Mouse (Mus musculus) brain, embryonic 18.5 days (tissue): ENCODE data around the gene Ercc5.

Experiments
- DNase-seq: peaks from one replicate; pipeline ENCODE4 v3.0.0-alpha.2; 2012; ENCODE audit warnings: low read depth, low spot score

Gene Ercc5

DNA sequence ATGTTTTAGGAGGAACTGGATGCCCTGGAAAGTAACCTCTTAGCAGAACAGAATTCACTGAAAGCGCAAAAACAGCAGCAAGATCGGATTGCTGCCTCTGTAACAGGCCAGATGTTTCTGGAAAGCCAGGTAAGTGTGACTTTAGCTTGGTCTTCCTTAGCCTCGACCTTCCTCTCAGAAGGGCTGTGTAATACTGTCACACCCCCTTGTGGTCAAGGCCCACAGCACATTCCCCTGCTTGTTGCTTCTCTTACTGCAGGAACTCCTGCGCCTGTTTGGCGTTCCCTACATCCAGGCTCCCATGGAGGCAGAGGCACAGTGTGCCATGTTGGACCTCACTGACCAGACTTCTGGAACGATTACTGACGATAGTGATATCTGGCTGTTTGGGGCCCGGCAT lies 26.4 kb downstream of the Ercc5 start:
- DNase-seq: no peak

DNA sequence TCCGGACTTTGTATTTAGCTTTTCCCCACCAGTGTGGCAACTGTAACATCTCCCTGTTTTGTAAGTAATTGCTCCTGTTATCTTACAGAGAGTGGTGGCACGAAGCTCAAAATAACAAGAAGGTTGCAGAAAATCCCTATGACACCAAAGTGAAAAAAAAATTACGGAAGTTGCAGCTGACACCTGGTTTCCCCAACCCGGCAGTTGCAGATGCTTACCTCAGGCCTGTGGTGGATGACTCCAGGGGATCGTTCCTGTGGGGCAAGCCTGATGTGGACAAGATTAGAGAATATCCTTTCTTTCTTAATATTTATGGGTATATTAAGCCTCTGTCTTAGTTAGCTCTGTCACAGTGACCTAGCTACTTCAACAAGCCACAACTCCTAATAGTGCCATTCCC lies 30.5 kb downstream of the Ercc5 start:
- no peak for DNase-seq

DNA sequence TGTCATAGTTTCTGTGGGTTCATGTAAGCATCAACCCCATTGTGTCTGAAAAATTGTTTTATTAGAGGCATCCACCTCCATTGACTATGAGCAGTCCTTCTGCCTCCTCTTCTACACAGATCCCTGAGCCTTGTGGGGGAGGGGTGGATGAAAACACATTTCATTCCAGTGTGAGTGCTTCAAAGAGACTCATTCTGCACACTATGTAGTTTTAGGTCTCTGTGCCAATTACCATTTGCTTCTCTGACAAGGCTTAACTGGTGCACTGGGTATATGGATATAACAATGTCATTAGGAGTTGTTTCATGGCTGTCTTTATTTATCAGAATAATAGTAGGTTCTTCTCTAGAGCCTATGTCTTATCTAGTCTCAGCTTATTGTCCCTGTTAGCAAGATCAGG lies 38.9 kb downstream of the Ercc5 start:
- DNase-seq: no peak

DNA sequence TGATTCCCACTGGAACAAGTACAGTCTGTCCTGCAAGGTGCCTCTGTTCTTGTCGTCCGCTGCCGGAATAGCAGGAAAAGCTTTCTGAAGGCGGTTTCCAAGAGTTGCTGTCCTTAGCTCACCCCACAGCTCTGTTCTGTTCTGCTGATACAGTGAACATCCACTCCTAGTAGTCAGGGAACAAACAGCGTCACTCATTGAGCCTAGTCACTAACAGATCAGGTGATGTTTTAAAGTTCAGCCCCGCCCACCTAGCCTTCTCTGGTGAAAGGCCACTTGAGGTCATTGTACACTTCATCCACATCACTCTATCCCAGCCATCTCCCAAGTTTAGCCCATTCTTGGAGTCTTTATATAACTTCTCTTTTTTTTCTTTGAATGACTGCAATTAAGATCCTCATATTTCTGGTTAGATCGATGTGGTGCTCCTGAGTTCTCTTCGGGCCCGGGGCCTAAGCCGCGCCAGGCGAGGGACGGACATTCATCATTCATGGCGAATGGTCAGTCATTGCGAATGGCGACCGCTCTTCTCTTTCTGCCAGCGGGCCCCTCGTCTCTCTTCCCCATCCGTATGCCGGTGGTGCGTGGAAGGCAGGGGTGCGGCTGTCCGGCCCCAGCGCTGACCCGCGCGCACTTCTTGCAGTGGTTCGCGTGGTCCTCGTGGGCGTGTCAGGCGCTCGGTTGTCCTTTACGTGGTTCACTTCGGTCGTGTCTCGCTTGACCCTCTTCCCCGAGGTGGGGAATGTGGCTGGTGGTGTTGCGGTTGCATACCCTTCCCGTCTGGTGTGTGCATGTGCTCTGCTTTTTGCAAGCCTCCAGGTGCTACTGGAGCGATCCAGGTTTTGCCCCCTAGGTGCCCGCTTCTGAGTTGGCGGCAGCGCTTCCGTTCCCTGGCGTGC lies 51.0 kb downstream of the Ercc5 start:
- DNase-seq: no peak

DNA sequence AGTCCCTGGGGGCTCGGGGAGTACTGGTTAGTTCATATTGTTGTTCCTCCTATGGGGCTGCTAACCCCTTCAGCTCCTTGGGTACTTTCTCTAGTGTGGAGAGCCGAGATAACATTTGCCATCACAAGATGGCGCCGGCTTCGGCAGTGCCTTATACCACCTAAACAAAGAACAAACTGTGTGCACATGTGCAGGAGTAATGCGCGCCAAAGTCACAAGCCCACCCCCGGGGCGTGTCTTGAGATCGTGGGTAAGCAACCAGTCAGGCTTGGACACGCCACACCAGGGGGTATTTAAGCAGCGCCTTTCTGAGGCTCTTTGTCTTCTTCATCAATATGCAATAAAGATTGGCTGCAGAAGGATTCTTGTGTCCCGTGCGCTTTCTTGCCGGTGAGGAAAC lies 55.3 kb downstream of the Ercc5 start:
- no peak for DNase-seq

DNA sequence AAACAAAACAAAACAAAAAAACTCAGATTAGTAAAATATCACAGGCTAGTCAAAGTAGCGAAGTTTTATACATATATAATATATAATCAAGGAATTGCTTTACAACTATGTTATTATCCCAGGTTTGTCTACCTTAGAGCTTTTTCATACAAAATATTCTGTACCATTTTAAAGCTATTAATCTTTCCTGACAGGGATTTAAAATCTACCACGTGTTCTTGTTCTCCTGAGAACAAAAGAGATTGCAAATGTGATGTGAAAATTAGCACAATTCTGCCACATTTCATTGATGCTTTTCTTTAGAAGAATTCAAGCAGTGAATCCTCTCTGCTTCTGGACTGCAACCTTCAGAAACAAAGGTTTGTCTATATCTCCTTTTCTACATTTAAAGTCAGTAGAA lies 66.9 kb downstream of the Ercc5 start:
- DNase-seq: no peak

DNA sequence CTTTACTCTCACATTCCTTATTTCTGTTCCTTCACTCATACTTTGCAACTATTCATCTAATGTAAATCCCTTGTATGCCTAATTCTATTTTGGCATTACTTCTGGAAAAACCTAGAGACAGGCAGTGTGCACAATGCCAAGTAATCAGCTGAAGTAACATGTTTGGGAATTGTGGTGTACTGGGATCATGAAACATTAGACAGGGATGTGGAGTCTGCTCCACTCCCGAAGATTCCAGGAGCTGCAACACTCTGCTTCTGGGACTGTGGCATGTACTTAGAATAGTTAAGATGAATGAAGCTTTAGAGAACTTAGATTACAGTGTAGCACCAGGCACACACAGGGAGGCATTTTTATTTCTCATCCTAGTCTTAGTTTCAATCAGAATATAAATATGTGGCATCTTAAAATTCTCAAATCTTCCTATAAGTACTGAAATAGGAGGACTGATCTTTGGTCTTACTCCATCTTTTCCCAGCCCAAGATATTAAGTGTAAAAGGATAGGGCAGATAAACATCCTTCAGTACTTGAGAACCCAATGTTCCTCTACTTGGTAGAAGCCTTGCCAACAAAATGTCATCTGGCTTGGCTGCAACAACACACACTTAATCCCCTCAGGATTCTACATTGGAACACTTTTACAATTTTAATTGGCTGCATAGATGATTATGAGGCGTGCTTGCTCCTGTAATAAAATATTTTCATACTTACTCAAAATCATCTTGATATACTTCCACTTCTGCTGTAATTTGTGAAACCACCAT lies 69.0 kb downstream of the Ercc5 start:
- no peak for DNase-seq

DNA sequence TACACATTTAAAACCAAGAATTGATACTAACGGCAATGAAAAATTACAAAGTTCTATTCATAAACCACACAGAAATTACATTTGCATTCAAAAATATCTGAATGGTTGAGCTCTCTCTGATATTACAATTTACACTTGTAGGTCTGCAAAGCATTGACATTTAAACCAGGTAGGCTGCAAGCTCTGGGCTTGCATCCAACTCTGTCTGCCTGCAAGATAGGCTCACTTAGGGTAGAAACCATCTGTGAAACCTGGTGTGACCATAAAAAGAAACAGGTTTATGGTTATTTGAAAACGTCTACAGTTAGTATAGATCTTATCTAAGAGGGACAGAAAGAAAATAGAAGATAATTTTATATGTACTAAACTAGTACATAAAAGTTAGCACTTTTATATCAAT lies 69.6 kb downstream of the Ercc5 start:
- DNase-seq: no peak

DNA sequence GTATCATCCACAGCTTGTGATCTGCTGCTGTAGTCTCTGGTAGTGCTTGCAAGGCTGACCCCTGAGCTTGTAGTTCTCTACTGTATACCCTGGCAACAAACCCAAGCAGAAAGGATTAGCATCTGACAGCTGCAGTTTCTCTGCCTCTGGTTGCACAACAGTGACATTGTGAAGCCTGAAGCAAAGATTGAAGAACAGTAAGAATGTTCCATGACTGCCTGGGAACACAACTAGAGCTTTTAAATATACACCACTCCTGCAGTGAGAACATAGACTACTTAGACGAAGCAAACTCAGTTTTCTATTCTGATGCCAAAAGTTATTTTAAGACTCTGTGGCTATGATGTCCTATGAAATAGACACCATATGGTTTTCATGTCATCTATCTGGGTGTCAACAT lies 71.3 kb downstream of the Ercc5 start, which contains the start of gene Mettl21e:
Mettl21e (minus strand) TSS at position 86 of the 400 bp plus-strand sequence.
- no peak for DNase-seq

DNA sequence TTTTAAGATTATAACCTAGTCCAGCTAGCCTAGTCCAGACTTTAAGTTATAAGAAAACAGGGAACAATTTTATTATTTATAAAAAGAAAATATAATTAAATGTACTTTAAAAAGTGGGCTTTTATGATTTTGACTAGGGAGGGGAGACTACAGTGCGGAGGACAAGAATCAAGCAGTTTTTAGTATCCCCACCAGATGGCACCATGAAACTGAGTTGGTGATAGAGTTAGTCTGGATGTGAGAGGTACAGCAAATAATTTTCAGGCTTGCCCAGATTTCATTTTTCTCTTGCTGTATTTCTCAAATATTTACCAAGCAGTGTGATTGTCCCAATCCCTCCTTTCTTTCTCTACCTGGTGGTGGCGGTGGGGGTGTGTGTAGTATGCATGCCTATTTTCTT lies 81.5 kb downstream of the Ercc5 start:
- no peak for DNase-seq
